Mouse (Mus musculus) liver, postnatal 0 days (tissue): Measurements from ENCODE around the gene Usf1. TPM values are rescaled to one million over a fixed set of nuclear protein-coding genes. Genes with fewer than 3 reads are reported as not detected.
A peak's percentile ranks its signal among the peaks of the same experiment; 100 is the strongest.

Experiments used
- ATAC-seq: fragments of 200-750 bp; cut with Nextera tagmentation; 2 replicates; pipeline ENCODE4 v1.8.0; 2017; ENCODE audit warnings: mild to moderate bottlenecking, moderate library complexity
- DNase-seq: peaks from one replicate; pipeline ENCODE4 v3.0.0-alpha.2; 2016
- H3K27ac ChIP-seq: fragments of 300-500 bp; sonication (generic); 2 replicates; pipeline ENCODE4 v1.5.1; 2014; ENCODE audit warnings: antibody characterized with exemption, moderate library complexity, mild to moderate bottlenecking, low read depth
- H3K27me3 ChIP-seq: fragments of 300-500 bp; sonication (generic); 2 replicates; pipeline ENCODE4 v1.6.1; 2014; ENCODE audit warnings: low read length, control low read depth, mixed read lengths; ENCODE audit not compliant: insufficient read depth
- H3K36me3 ChIP-seq: fragments of 300-500 bp; sonication (generic); replicated peaks from 2 replicates; pipeline ENCODE4 v1.6.1; 2014; ENCODE audit warnings: mild to moderate bottlenecking, control low read depth, low read length, moderate library complexity, mixed read lengths; ENCODE audit not compliant: insufficient read depth
- H3K4me1 ChIP-seq: fragments of 300-500 bp; sonication (generic); 2 replicates; pipeline ENCODE4 v1.6.1; 2014; ENCODE audit warnings: antibody characterized with exemption, mild to moderate bottlenecking, control low read depth; ENCODE audit not compliant: insufficient read depth
- H3K4me2 ChIP-seq: fragments of 300-500 bp; sonication (generic); 2 replicates; pipeline ENCODE4 v1.6.1; 2014; ENCODE audit warnings: low read depth, mild to moderate bottlenecking, low read length, moderate library complexity, mixed read lengths
- H3K4me3 ChIP-seq: fragments of 300-500 bp; sonication (generic); 2 replicates; pipeline ENCODE4 v1.5.1; 2014; ENCODE audit warnings: low read depth, low read length
- H3K9ac ChIP-seq: fragments of 300-500 bp; sonication (generic); replicated peaks from 2 replicates; pipeline ENCODE4 v1.6.1; 2014; ENCODE audit warnings: mild to moderate bottlenecking, moderate library complexity
- H3K9me3 ChIP-seq: fragments of 300-500 bp; sonication (generic); 2 replicates; pipeline ENCODE4 v1.6.1; 2016; ENCODE audit warnings: mild to moderate bottlenecking, control low read depth, low read length, mixed read lengths
- CTCF ChIP-seq: sonication (generic); IDR thresholded peaks from 2 replicates; pipeline ENCODE4 v1.5.1; 2016; ENCODE audit warnings: antibody characterized with exemption, low read depth
- EP300 ChIP-seq: IDR thresholded peaks from 2 replicates; pipeline ENCODE4 v1.6.1; 2016; ENCODE audit warnings: antibody characterized with exemption, low read depth, mild to moderate bottlenecking
- WGBS: fragments of 180-500 bp; shearing (Covaris S2); extraction: QIAGEN DNeasy Blood & Tissue Kit; methylation state at CpG from one replicate; pipeline ENCODE4 v1.1.7; 2014; ENCODE audit not compliant: insufficient replicate concordance; 5-methylcytosine and 5-hydroxymethylcytosine counted together
- polyA plus RNA-seq: library from polyadenylated mRNA; unstranded; fragments of >200 nt; fragmentation: Nextera tagmentation; extraction: Ambion mirVana; gene quantifications from 2 replicates; pipeline ENCODE4 v1.2.1, GENCODE M21; 2015

Gene Usf1
- polyA plus RNA-seq: 22.6 and 25.4 TPM in 2 replicates

DNA sequence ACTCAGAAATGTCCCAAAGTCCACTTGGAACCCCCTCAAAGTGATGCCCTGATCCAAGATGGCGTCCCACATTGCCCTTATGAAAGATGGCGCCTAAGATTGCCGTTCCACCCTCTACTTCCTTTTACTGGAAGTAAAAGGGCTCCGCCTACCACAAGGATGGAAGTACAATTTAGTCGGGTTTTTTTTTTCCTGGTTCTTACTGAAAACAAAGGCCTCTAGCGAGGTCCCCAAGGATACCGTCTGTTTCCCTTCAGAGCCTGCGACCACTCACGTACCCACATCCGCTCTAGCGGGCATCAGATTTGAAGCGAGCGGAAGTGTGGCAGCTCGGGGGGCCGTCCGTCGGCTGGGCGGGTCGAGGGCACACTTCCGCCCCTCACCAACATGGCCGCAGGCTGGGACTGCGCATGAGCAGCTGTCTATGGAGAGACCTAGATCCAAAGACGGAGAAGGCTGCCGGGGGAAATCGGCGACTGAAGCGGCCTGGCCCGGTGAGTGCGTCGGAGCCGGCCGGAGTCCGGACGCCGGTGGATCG lies at the start of gene Usf1:
TSS of gene Usf1 (plus strand) at position 367 of the 538 bp plus-strand sequence.
- Histone ChIP-seq H3K4me1 (peaks cover 18% of the 10 kb centered on the region), H3K27ac (peak within 1 kb of the TSS; percentile 95), H3K9me3 (no peaks in the 10 kb centered on the region), H3K27me3 (no peaks in the 10 kb centered on the region), H3K4me3 (peak within 1 kb of the TSS; percentile 100), H3K4me2 (peak within 1 kb of the TSS; percentile 73), H3K36me3 (peaks cover 5% of the 10 kb centered on the region), H3K9ac (peak within 1 kb of the TSS; percentile 98)
- ATAC-seq (peak; percentile 97), DNase-seq (peak; percentile 94)
- 0% methylated on average over 36 of the region's 36 CpGs for WGBS
- TF ChIP-seq EP300: peak; percentile 51; the same call in 1 of the 2 replicates
- TF ChIP-seq CTCF: no peak; the same call in 1 of the 2 replicates

DNA sequence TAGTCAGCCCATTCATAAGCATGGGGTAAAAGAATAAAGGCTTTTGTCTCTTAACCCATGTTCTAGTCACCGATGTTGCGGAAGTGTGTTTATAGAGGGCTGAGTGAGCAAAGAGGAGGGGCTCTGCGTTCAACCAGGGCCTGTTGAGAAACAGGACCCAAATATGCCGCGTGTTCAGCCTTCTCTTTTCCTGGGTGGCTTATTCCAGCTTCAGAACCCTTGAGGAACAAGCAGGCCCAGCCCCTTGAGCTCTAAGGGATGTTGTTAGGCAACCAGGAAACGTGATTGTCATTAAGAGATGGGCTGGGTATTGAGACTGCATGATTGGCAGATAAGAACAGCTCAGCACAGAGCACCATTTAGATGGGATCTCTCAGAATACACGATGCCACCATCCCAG lies 45.2 kb upstream of the Usf1 start:
- Histone ChIP-seq H3K27ac (no peak overlapping the region), H3K4me1 (0 out of 2 replicates have a peak, but pooled peaks cover 2% of the 10 kb centered on the region), H3K27me3 (no peaks in the 10 kb centered on the region), H3K4me3 (no peak overlapping the region), H3K4me2 (no peak overlapping the region), H3K9ac (no peak overlapping the region), H3K9me3 (no peaks in the 10 kb centered on the region), H3K36me3 (no peaks in the 10 kb centered on the region)
- TF ChIP-seq CTCF: no peak
- TF ChIP-seq EP300: no peak
- no peak for DNase-seq
- 48% methylated on average over 7 of the region's 7 CpGs for WGBS
- ATAC-seq: no peak

DNA sequence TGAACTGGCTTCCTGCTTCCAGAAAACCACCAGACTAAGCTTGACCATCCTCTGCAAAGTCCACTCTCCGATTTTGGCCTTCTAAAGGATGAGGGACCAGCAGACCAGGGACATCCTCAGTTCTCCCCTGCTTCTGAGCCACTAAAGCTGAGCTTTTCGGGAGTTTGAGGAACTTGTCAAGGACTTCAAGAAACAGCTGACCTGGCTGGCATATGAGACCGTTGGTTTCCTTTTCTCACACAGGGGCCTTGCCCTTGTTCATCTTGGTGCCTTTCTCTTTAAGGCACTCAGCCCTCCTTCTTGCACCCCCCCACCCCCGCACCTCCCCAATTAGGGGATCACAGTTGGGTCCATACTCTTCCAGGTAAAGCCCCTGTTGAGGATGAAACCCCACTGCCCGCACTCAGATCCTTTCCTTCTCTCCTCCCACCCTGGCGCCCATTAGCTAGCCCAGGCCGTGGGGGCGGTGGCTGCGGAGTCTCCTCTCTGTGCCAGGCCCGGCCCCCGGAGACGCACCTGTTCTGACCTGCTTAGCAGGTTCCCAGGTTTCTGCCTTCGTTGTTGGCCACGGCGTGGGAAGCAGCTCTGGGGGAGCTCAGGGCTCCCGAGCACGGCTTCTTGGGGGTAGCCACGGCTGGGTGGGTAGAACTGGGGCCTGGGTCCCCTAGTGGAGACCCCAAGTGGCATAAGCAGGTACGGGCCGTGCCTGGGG lies 41.1 kb upstream of the Usf1 start, which contains the start of gene Nectin4:
TSS of gene Nectin4 (plus strand) at position 255 of the 712 bp plus-strand sequence.
- ATAC-seq: no peak

DNA sequence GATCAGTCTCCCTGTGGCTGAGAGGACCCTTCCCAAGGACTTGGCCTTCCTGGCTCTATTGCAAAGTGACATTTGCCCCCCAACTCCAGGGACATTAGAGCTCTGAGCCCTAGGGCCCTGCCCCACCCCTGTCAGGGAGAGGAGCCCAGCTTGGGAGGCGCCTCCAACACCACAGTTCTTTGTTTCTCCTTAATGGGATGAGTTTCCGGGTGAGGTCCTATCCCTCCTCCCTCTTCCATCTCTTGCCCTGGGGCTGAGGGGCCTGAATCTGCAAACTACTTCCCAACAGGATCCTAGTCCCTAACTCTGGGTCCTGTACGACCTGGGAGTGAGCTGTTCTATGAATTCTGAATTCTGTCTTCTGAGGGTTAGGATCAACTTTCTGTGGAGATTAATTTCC lies 38.2 kb upstream of the Usf1 start:
- TF ChIP-seq CTCF (no peak), EP300 (no peak)
- WGBS: 67% methylated on average over 3 of the region's 3 CpGs
- Histone ChIP-seq H3K27me3 (0 out of 2 replicates have a peak, but pooled peaks cover 3% of the 10 kb centered on the region), H3K9me3 (no peaks in the 10 kb centered on the region), H3K9ac (no peak overlapping the region), H3K4me2 (no peak overlapping the region), H3K27ac (no peak overlapping the region), H3K4me3 (no peak overlapping the region), H3K36me3 (no peaks in the 10 kb centered on the region), H3K4me1 (0 out of 2 replicates have a peak, but pooled peaks cover 2% of the 10 kb centered on the region)
- no peak for DNase-seq
- ATAC-seq: no peak

More for the DNA sequence above, 41.1 kb upstream of the Usf1 start, which contains the start of gene Nectin4:
- Histone ChIP-seq H3K27me3 (0 out of 2 replicates have a peak, but pooled peaks cover 3% of the 10 kb centered on the region), H3K9ac (no peak within 1 kb of the TSS; the same call in 1 of the 2 replicates), H3K4me2 (peak within 1 kb of the TSS; percentile 51), H3K27ac (no peak within 1 kb of the TSS; the same call in 1 of the 2 replicates), H3K36me3 (no peaks in the 10 kb centered on the region), H3K4me3 (no peak within 1 kb of the TSS), H3K4me1 (0 out of 2 replicates have a peak, but pooled peaks cover 2% of the 10 kb centered on the region), H3K9me3 (no peaks in the 10 kb centered on the region)
- WGBS: 46% methylated on average over 20 of the region's 20 CpGs
- no peak for TF ChIP-seq CTCF
- TF ChIP-seq EP300: no peak
- no peak for DNase-seq

DNA sequence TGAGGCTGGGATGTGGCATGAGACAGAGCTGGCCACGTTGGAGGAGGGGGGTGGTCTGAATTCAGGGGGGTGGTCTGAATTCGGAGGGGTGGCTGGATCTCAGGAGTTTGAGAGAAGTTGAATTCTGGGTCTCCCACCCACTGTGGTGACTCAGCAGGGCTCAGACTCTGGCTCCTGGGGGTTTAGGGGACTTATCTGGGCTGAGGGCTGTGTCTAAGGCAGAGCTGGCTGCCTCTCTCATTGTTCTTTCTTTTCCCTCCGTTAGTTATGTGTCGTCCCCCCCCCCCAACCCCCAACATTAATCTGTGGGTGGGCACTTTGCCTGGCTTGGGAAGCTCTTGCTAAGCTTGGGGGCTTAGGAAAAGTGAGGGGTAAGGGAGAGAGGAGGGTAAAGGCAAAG lies 37.2 kb upstream of the Usf1 start:
- ATAC-seq (no peak), DNase-seq (no peak)
- H3K36me3 ChIP-seq: no peaks in the 10 kb centered on the region
- H3K4me1 ChIP-seq: 0 out of 2 replicates have a peak, but pooled peaks cover 2% of the 10 kb centered on the region
- 0 out of 2 replicates have a peak, but pooled peaks cover 3% of the 10 kb centered on the region for H3K27me3 ChIP-seq
- no peak for TF ChIP-seq EP300
- no peak overlapping the region for H3K4me3 ChIP-seq
- no peak overlapping the region for H3K27ac ChIP-seq
- 10% methylated on average over 3 of the region's 4 CpGs for WGBS
- no peak overlapping the region for H3K4me2 ChIP-seq
- H3K9me3 ChIP-seq: no peaks in the 10 kb centered on the region
- no peak overlapping the region for H3K9ac ChIP-seq

DNA sequence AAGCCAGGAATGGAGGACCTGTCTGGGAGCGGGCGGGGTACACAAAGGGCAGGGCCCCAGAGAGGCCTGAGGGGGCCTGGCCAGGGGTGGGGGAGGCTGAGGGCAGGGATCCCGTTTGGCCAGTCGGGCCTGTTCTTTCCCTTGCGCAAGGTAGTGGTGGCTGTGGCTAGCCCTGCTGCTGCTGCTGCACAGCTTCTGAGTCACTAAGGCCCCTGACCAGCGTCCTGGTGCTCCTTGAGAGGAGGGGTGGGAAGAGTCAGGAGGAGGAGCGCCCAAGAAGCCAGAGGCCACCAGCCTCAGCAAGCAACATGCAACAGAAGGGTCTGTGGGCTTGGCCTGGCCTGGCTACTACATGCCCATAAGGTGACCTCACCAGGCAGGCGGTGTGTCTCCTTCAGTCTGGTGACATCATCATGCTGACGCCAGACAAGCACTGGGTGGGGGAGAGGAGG lies 35.4 kb upstream of the Usf1 start:
- ATAC-seq (no peak), DNase-seq (no peak)
- 0 out of 2 replicates have a peak, but pooled peaks cover 13% of the 10 kb centered on the region for H3K27me3 ChIP-seq
- H3K4me1 ChIP-seq: peaks cover 8% of the 10 kb centered on the region
- H3K4me2 ChIP-seq: no peak overlapping the region
- H3K9ac ChIP-seq: no peak overlapping the region
- H3K4me3 ChIP-seq: no peak overlapping the region
- no peak for TF ChIP-seq EP300
- WGBS: 46% methylated on average over 9 of the region's 9 CpGs
- no peaks in the 10 kb centered on the region for H3K9me3 ChIP-seq
- no peaks in the 10 kb centered on the region for H3K36me3 ChIP-seq
- no peak overlapping the region for H3K27ac ChIP-seq
